Mouse (Mus musculus) embryonic fibroblast, embryonic 13.5 days (primary cell): ENCODE measurements around the gene Taf8.

Experiments used
- CTCF ChIP-seq: IDR thresholded peaks from 2 replicates; pipeline ENCODE4 v1.5.1; 2011; ENCODE audit warnings: mild to moderate bottlenecking, control low read depth, low read length, moderate library complexity, borderline replicate concordance; ENCODE audit not compliant: insufficient read depth
- POLR2A ChIP-seq: IDR thresholded peaks from 2 replicates; pipeline ENCODE4 v1.6.1; 2011; ENCODE audit warnings: low read depth, mild to moderate bottlenecking, control low read depth, low read length, moderate library complexity

- TF ChIP-seq POLR2A: no peak
- no peak for TF ChIP-seq CTCF
Measured at GRCm38 (mm10) chr17:47450239-47450638, 51.9 kb downstream of the Taf8 start.
